Mouse (Mus musculus): Measurements from ENCODE around the gene Gm10300.
A peak's percentile ranks its signal among the peaks of the same experiment; 100 is the strongest.

Gene Gm10300

GRCm38 (mm10) chr4:132051321-132052275, 22.9 kb upstream of the Gm10300 start:
- DNase-seq (ENCODE audit: low spot score in 2 of 2) = no peak

GRCm38 (mm10) chr4:132057311-132057710, 17.2 kb upstream of the Gm10300 start:
- DNase-seq (ENCODE audit: low spot score in 2 of 2) = no peak

DNA sequence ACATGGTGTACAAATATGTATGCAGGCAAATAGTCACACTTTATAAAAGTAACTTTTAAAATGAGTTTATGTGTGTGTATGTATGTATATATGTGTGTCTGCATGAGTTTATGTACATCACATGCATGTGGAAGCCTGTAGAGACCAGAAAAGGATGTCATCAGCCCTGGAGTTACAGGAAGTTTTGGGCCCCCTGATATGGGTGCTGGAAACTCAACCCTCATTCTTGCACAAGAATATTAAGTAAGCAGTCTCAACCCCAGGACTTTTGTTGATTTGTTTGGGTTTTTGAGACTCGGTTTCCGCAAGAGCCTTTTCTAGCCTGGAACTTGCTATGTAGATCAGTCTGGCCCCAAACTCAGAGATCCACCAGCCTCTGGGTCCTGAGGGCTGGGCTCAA, 15.0 kb upstream of the Gm10300 start:
- DNase-seq (ENCODE audit: low spot score in 2 of 2) = no peak

DNA sequence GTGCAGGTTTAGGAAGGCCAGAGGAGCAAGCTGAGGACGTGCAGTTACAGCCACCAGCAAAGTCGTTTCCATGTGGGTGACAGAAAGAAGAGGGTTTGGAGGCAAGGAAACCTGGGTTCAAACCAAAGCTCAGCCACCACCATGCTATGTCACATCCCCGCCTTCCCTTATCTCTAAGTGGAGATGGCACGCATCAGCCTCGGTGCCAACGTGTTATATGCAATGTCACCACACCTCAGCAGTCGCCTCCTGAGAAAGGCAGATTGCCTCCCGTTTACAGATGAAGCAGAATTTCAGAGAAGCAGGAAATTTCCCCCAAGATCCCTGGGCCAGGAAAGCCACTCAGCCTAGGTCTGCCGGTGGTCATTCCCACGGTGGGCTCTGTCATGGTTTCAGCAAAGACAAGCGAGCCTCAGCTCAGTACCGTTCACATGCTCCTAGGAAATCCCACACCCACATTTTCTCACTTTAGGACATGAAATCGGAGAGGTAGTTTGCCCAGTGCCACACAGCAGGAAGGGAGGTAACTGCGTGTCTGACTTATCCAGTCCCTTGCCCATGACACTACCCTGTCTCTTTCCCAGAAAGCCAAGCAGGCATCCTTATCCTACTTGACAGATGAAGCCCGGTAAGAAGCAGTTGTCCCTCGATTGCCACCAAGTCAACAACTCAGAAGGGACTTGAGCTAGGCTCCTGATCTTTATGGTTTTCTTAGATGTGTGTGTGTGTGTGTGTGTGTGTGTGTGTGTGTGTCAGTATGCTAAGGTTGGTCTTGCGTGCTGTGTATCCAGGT, 14.3 kb upstream of the Gm10300 start:
- peak in 1 of 2 experiments; percentile 33 for DNase-seq (ENCODE audit: low spot score in 2 of 2)

- no peak for DNase-seq (ENCODE audit: low spot score in 2 of 2)
Observed at GRCm38 (mm10) chr4:132062289-132062688, 12.2 kb upstream of the Gm10300 start.

GRCm38 (mm10) chr4:132062934-132063884, 11.3 kb upstream of the Gm10300 start:
- no peak for DNase-seq (ENCODE audit: low spot score in 2 of 2)

DNA sequence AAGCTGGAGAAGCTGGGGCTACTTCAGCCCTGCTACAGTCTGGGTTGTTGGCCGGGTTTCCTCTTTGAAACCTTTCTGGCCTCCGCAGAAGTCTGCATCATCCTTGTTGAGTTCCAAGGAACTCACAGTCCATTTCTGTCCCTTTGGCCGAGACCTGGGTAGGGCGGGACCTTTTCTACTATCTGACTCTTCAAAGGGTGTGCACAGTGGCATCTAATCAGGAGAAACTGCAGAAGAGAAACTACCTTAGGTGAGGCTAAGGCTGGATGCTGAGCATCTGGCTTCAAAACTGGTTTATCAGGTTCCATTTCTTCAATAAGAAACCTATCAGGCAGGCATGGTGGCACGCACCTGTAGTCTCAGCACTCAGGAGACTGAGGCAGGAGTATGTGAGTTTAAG, 9.9 kb upstream of the Gm10300 start:
- no peak for DNase-seq (ENCODE audit: low spot score in 2 of 2)

DNA sequence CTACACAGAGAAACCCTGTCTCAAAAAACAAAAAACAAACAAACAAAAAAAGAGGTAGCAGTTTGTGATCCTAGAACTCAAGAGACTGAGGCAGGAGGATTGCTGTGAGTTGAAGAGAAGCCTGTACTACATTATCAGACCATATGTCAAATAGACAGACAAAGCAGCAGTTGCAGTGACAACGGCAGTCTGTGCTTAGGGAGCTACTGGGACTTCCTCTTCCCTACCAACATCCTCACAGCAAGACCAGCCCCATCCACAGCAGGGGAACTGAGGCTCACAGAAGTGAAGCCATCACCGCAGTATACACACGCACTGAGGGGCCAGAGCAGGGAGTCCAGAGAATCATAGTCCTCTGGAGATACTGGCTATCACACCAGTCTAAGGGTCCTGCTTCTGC, 8.9 kb upstream of the Gm10300 start:
- DNase-seq (ENCODE audit: low spot score in 2 of 2) = no peak

GRCm38 (mm10) chr4:132066101-132066773, 8.3 kb upstream of the Gm10300 start:
- DNase-seq (ENCODE audit: low spot score in 2 of 2) = no peak

DNA sequence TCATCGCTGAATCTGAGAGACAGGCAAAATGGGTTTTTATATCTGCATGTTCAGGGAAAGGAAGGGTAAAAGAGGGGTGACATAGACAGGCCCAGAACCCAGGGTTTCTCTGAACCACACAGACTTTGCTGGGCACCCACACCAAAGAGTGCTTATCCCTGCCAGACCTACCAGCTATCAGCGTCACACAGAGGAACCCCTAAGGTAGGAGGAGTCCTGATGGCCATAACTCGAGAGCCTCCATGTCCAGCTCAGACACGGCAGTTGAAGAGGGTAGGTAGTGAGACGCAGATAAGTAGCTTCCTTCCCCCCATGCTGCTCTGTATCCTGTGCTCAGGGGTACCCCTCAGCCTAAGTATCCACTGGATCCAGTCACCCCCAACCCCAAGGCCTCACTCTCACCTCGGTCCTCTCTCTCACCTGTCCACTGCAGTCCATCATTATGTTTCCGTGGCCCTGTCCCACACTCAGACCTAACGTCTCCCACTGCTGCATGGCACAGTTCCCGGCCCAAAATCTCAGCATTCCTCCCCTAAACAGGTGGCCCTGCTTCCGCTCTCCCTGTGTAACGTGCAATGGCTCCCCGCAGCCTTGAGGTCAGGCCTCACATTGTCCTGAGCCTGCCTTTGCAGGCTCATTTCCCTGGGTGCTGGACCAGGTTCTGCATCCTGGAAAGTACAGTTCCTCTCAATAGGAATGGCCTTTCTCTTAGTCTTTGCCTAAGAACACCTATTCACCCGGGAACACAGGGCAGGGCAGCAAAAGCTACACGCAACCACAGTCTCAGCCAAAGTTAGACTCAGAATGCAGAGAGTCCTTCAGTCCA, 7.2 kb upstream of the Gm10300 start:
- no peak for DNase-seq (ENCODE audit: low spot score in 2 of 2)

GRCm38 (mm10) chr4:132067938-132068235, 6.6 kb upstream of the Gm10300 start:
- no peak for DNase-seq (ENCODE audit: low spot score in 2 of 2)

DNA sequence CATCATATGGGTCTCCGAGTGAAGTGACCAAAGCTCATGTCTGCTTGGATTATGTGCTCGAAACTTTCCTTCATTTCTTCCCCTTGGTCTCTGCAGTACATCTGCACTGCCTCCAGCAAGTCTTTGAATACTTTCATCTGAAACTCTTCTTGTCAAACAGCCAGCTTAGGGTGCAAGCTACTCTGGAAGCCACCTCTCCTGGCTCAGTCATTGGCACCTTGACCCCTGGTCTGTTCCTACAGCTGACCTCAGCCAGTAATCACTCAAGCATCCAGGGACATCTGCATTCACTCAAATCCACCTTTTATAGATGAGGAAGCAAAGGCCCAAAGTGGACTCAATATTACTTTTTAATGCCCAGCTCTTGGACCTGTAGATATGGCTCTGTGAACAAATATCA, 2.8 kb upstream of the Gm10300 start:
- no peak for DNase-seq (ENCODE audit: low spot score in 2 of 2)

DNA sequence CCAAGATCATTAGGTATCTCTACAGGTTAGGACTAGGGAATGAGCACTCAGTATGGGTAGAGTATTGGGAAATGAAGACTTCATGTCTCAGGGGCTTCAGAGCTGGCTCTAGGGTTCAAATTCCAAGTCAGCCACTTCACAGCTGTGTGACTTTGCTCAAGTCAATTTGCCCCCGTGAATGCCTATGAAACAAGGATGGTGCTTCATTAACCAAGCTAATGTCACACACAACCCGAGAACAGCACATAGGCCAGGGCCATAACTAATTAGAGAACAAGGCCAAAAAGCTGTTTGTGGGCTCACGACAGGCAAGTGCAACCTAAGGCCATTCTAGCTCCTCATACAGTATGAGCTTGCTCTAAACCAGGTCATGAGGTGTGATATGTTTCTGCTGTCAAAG, 2.3 kb upstream of the Gm10300 start:
- DNase-seq (ENCODE audit: low spot score in 2 of 2) = no peak

- no peak for DNase-seq (ENCODE audit: low spot score in 2 of 2)
Observed at GRCm38 (mm10) chr4:132072946-132073345, 1.6 kb upstream of the Gm10300 start.

- peak; percentile 100 for DNase-seq (ENCODE audit: low spot score in 2 of 2)
Observed at GRCm38 (mm10) chr4:132074933-132075769, 654 bp downstream of the Gm10300 start, which contains the start of gene Epb41. TSS of gene Epb41 (minus strand) at chr4:132075321.

DNA sequence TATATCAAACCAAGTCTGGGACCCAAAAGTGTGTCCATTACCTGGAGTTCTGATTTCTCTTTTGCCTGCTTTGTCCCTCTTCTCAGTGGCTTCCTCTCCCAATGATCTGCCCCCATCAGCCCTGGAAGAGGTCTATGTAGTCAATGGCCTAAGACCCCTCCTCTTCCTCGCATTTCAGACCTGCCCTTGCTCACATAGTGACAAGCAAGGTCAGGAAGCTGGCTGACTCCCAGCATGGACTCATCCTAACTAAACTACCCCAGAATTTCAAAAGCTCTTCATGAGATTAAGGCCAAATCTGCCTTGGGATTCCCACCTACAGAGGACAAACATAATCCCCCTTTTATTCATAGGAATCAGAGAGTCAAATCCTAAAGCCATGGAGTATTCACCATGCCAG, 1.3 kb downstream of the Gm10300 start:
- DNase-seq (ENCODE audit: low spot score in 2 of 2) = no peak

DNA sequence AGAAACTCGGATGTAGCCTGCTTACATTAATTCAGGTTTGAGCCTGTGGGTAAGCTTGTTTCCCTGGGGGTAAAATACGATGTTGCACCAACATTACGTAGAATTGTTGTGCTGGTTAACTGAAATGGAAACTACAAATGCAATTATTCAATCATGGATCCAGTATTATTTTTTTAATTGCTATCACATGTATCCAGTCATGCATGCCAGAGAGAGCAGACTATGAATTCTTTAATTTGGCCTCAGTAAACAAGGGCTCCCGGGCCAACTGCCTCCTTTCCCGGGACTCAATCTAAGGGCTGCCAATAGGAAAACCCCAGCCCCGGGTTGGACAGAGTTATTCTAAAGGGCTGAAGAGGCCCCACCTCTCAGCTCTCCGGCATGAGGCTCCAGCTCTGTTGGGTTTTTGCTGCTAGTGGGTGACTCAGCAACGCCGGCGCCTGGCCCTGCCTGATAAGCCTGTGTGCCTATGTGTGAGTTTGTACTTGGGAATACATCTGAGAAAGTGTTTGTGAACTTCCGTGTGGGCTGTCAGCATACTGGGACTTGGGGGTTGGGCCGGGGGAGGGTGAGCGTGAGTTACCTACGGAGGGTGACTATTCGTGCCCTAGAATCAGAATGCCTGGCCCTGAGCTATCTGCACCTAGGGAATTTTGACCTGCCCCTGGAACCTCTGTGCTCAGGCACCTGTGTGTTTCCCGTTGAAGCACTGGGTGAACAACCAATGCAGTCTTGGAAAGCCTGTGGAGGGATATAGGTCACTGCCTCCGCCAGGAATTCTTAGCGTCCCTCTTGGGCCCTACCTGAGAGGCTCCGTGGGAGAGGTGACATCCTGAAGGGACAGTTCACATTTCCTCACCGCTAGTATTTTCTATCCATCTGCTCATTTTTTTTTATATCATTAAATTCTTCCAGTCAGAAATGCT, 2.2 kb downstream of the Gm10300 start:
- peak; percentile 74 to 79 for DNase-seq (ENCODE audit: low spot score in 2 of 2)

- peak; percentile 47 to 53 for DNase-seq (ENCODE audit: low spot score in 2 of 2)
Observed at GRCm38 (mm10) chr4:132077445-132077844, 2.9 kb downstream of the Gm10300 start.
